Comparison of ENCODE assay signal across 11 mouse cellular contexts in genomic region chr4:154634001-154634400, GRCm38 (mm10). TPM values are rescaled to one million over a fixed set of nuclear protein-coding genes. Genes with fewer than 3 reads are reported as not detected.
DNase-seq lines count a peak whose midpoint lies in the region; ATAC-seq and TF ChIP-seq lines count a peak whose summit lies in the region.
"Had no signal": no experiment of that assay in that cellular context is flagged by ENCODE, and none has a peak within 500 bp of the region (broad histone marks: within the 10 kb centered on the region; RNA-seq: fewer than 3 reads in every experiment).

No protein-coding gene starts in this region.

- 34% methylated on average over 3 of the region's 3 CpGs for WGBS in heart, embryonic 16.5 days
- 52% methylated on average over 3 of the region's 3 CpGs for WGBS in embryonic facial prominence, embryonic 15.5 days
- 44% methylated on average over 3 of the region's 3 CpGs for WGBS in intestine, embryonic 14.5 days
- 55% methylated on average over 3 of the region's 3 CpGs for WGBS in midbrain, postnatal 0 days

- DNase-seq in heart, adult 8-10 months (ENCODE audit: low spot score): no peak
- peak; percentile 69 for DNase-seq in intestine, embryonic 14.5 days (ENCODE audit: low spot score)
- no peak for DNase-seq in midbrain, postnatal 0 days (ENCODE audit: low spot score)
- DNase-seq in retina, postnatal 1 day: no peak
- no peak for DNase-seq in thymus, adult 18-20 months
- DNase-seq in layer of hippocampus, postnatal 25 days (ENCODE audit: extremely low spot score in 1 of 2, low spot score in 1 of 2): no peak
- DNase-seq: adrenal gland, postnatal 14 days; right cerebral cortex, adult 18-20 months had no signal

- no peaks in the 10 kb centered on the region for H3K9me3 ChIP-seq in heart, embryonic 16.5 days (replicated peaks; ENCODE audit: control insufficient read depth, low read length)
- no peaks in the 10 kb centered on the region for H3K9me3 ChIP-seq in embryonic facial prominence, embryonic 15.5 days (replicated peaks)
- H3K9me3 ChIP-seq in intestine, embryonic 14.5 days (ENCODE audit: control insufficient read depth, low read length): no peaks in the 10 kb centered on the region
- no peaks in the 10 kb centered on the region for H3K9me3 ChIP-seq in midbrain, postnatal 0 days (ENCODE audit: low read length)

- peak overlapping the region; percentile 96 for H3K27ac ChIP-seq in heart, embryonic 16.5 days (ENCODE audit: low read length)
- no peak overlapping the region for H3K27ac ChIP-seq in embryonic facial prominence, embryonic 15.5 days (replicated peaks)
- no peak overlapping the region for H3K27ac ChIP-seq in intestine, embryonic 14.5 days (ENCODE audit: low read depth)
- H3K27ac ChIP-seq in midbrain, postnatal 0 days (ENCODE audit: low read depth, low read length): no peak overlapping the region

- no peak for TF ChIP-seq CTCF in midbrain, postnatal 0 days (IDR thresholded peaks at IDR 0.05)

- peak overlapping the region; percentile 81 for H3K9ac ChIP-seq in heart, embryonic 16.5 days (ENCODE audit: low read length)
- H3K9ac ChIP-seq in embryonic facial prominence, embryonic 15.5 days: no peak overlapping the region
- H3K9ac ChIP-seq in intestine, embryonic 14.5 days (ENCODE audit: low read length): 0 out of 2 replicates have a peak overlapping the region, but pooled peaks have one; percentile 13
- no peak overlapping the region for H3K9ac ChIP-seq in midbrain, postnatal 0 days (replicated peaks; ENCODE audit: low read length, poor library complexity, severe bottlenecking)

- ATAC-seq in heart, embryonic 16.5 days (replicated peaks; ENCODE audit: extremely low read depth, insufficient read depth, low FRiP score): no peak
- ATAC-seq in embryonic facial prominence, embryonic 15.5 days (ENCODE audit: insufficient number of reproducible peaks, low FRiP score, low TSS enrichment, low read depth): no peak
- no peak for ATAC-seq in intestine, embryonic 14.5 days (replicated peaks; ENCODE audit: low FRiP score, low TSS enrichment, low read depth)
- ATAC-seq in midbrain, postnatal 0 days (ENCODE audit: low FRiP score): no peak

- peaks cover 20% of the 10 kb centered on the region for H3K4me1 ChIP-seq in heart, embryonic 16.5 days (ENCODE audit: control insufficient read depth, insufficient read depth, low read length)
- peaks cover 31% of the 10 kb centered on the region for H3K4me1 ChIP-seq in embryonic facial prominence, embryonic 15.5 days
- peaks cover 18% of the 10 kb centered on the region for H3K4me1 ChIP-seq in intestine, embryonic 14.5 days (replicated peaks; ENCODE audit: control insufficient read depth, insufficient read depth, low read length)
- no peaks in the 10 kb centered on the region for H3K4me1 ChIP-seq in midbrain, postnatal 0 days (ENCODE audit: insufficient read depth, low read length)

- H3K4me3 ChIP-seq in heart, embryonic 16.5 days (ENCODE audit: low read length): peak overlapping the region; percentile 78
- H3K4me3 ChIP-seq in embryonic facial prominence, embryonic 15.5 days (replicated peaks): peak overlapping the region; percentile 65
- H3K4me3 ChIP-seq in intestine, embryonic 14.5 days (ENCODE audit: low read depth, low read length): peak overlapping the region; percentile 58; the same call in 1 of the 2 replicates
- peak overlapping the region; percentile 39; the same call in 1 of the 2 replicates for H3K4me3 ChIP-seq in midbrain, postnatal 0 days (ENCODE audit: low read depth, low read length)

- peaks cover 39% of the 10 kb centered on the region for H3K27me3 ChIP-seq in heart, embryonic 16.5 days (ENCODE audit: control insufficient read depth, insufficient read depth, low read length)
- H3K27me3 ChIP-seq in embryonic facial prominence, embryonic 15.5 days: peaks cover 79% of the 10 kb centered on the region
- H3K27me3 ChIP-seq in intestine, embryonic 14.5 days (replicated peaks; ENCODE audit: control insufficient read depth, insufficient read depth, low read length): peaks cover 83% of the 10 kb centered on the region
- peaks cover 77% of the 10 kb centered on the region for H3K27me3 ChIP-seq in midbrain, postnatal 0 days (ENCODE audit: insufficient read depth, low read length)

- H3K4me2 ChIP-seq in heart, embryonic 16.5 days (ENCODE audit: low read depth, low read length): peak overlapping the region; percentile 65
- peak overlapping the region; percentile 93 for H3K4me2 ChIP-seq in embryonic facial prominence, embryonic 15.5 days (replicated peaks)
- H3K4me2 ChIP-seq in intestine, embryonic 14.5 days (ENCODE audit: low read length): peak overlapping the region; percentile 87
- peak overlapping the region; percentile 61 for H3K4me2 ChIP-seq in midbrain, postnatal 0 days (ENCODE audit: low read depth, low read length, poor library complexity, severe bottlenecking)

- no peaks in the 10 kb centered on the region for H3K36me3 ChIP-seq in heart, embryonic 16.5 days (ENCODE audit: control insufficient read depth, insufficient read depth)
- no peaks in the 10 kb centered on the region for H3K36me3 ChIP-seq in embryonic facial prominence, embryonic 15.5 days
- H3K36me3 ChIP-seq in intestine, embryonic 14.5 days (ENCODE audit: control insufficient read depth, insufficient read depth, low read length): no peaks in the 10 kb centered on the region
- no peaks in the 10 kb centered on the region for H3K36me3 ChIP-seq in midbrain, postnatal 0 days (ENCODE audit: insufficient read depth, low read length)

RNA-seq across cellular contexts. Expression of gene Prdm16, which starts 2.7 kb away (rescaled TPM):
- 18.2 and 21.9 TPM in 2 replicates for polyA plus RNA-seq in heart, embryonic 16.5 days (2015; fragmentation: Nextera tagmentation; extraction: Ambion mirVana)
- total RNA-seq in heart, adult 8-10 months (2022): 10 to 100 TPM; 12.6 to 15.7 (median 14.3) TPM
- 10.9 and 12.5 TPM in 2 replicates for polyA plus RNA-seq in embryonic facial prominence, embryonic 15.5 days (2015; fragmentation: Nextera tagmentation; extraction: Ambion mirVana)
- 14.2 and 19.7 TPM in 2 replicates for polyA plus RNA-seq in intestine, embryonic 14.5 days (2014; fragmentation: Nextera tagmentation; extraction: Ambion mirVana)
- 10.7 and 13.4 TPM in 2 replicates for total RNA-seq in midbrain, postnatal 0 days (2014; rRNA removed)
- polyA plus RNA-seq in midbrain, postnatal 0 days (2015; fragmentation: Nextera tagmentation; extraction: Ambion mirVana): 9.3 and 12.0 TPM in 2 replicates
- total RNA-seq in layer of hippocampus, postnatal 25 days (2021): 10 to 100 TPM; 10.1 to 10.3 TPM

RNA-seq across cellular contexts. Expression of gene Actrt2, which starts 33.7 kb away (rescaled TPM):
- not detected in 2 replicates for polyA plus RNA-seq in heart, embryonic 16.5 days (2015; fragmentation: Nextera tagmentation; extraction: Ambion mirVana)
- total RNA-seq in heart, adult 8-10 months (2022): not detected
- polyA plus RNA-seq in embryonic facial prominence, embryonic 15.5 days (2015; fragmentation: Nextera tagmentation; extraction: Ambion mirVana): not detected in 2 replicates
- polyA plus RNA-seq in intestine, embryonic 14.5 days (2014; fragmentation: Nextera tagmentation; extraction: Ambion mirVana): not detected in 2 replicates
- not detected in 2 replicates for total RNA-seq in midbrain, postnatal 0 days (2014; rRNA removed)
- polyA plus RNA-seq in midbrain, postnatal 0 days (2015; fragmentation: Nextera tagmentation; extraction: Ambion mirVana): not detected in 2 replicates
- total RNA-seq in layer of hippocampus, postnatal 25 days (2021): not detected
- total RNA-seq: adrenal gland, postnatal 14 days; liver, adult 2 months had no signal
- polyA plus RNA-seq: liver, adult 2 months had no signal

Comparison
In these comparisons a context has a peak if more than half of its experiments do, and no peak if none do; other contexts are left out.
1. H3K9ac ChIP-seq: peak in heart, embryonic 16.5 days (single experiment) and intestine, embryonic 14.5 days (single experiment); none in embryonic facial prominence, embryonic 15.5 days (single experiment) and midbrain, postnatal 0 days (single experiment).
2. Peak in every context shown above with its lines, with median percentiles within 50 percentile points of each other: H3K4me2 ChIP-seq and H3K4me3 ChIP-seq.